Mouse (Mus musculus): ENCODE measurements around the gene Dop1b. TPM values are rescaled to one million over a fixed set of nuclear protein-coding genes. Genes with fewer than 3 reads are reported as not detected.

Gene Dop1b
- polyA plus RNA-seq, 1 experiment = 89.3 TPM

- H3K27ac ChIP-seq (ENCODE audit: insufficient read depth, low read length) = no peak overlapping the region
- no peak for TF ChIP-seq CTCF (IDR thresholded peaks at IDR 0.05; ENCODE audit: extremely low read depth, insufficient read depth, low read length)
- no peak for TF ChIP-seq POLR2A (IDR thresholded peaks at IDR 0.05; ENCODE audit: extremely low read depth, insufficient read depth, low read length)
- H3K4me1 ChIP-seq (ENCODE audit: control insufficient read depth, insufficient read depth, low read length) = no peaks in the 10 kb centered on the region
- H3K4me3 ChIP-seq (ENCODE audit: insufficient read depth, low read length) = no peak overlapping the region
Measured at GRCm38 (mm10) chr16:93826909-93827308, 115.2 kb downstream of the Dop1b start.

- Histone ChIP-seq H3K4me3 (ENCODE audit: insufficient read depth, low read length) (no peak overlapping the region), H3K4me1 (ENCODE audit: control insufficient read depth, insufficient read depth, low read length) (no peaks in the 10 kb centered on the region), H3K27ac (ENCODE audit: insufficient read depth, low read length) (no peak overlapping the region)
- TF ChIP-seq CTCF (IDR thresholded peaks at IDR 0.05; ENCODE audit: extremely low read depth, insufficient read depth, low read length) (no peak), POLR2A (IDR thresholded peaks at IDR 0.05; ENCODE audit: extremely low read depth, insufficient read depth, low read length) (no peak)
Measured at GRCm38 (mm10) chr16:93829526-93829925, 117.8 kb downstream of the Dop1b start.

- H3K4me1 ChIP-seq (ENCODE audit: control insufficient read depth, insufficient read depth, low read length) = no peaks in the 10 kb centered on the region
- H3K27ac ChIP-seq (ENCODE audit: insufficient read depth, low read length) = no peak overlapping the region
- no peak for TF ChIP-seq POLR2A (IDR thresholded peaks at IDR 0.05; ENCODE audit: extremely low read depth, insufficient read depth, low read length)
- TF ChIP-seq CTCF (IDR thresholded peaks at IDR 0.05; ENCODE audit: extremely low read depth, insufficient read depth, low read length) = no peak
- no peak overlapping the region for H3K4me3 ChIP-seq (ENCODE audit: insufficient read depth, low read length)
Measured at GRCm38 (mm10) chr16:93830071-93830470, 118.4 kb downstream of the Dop1b start.

DNA sequence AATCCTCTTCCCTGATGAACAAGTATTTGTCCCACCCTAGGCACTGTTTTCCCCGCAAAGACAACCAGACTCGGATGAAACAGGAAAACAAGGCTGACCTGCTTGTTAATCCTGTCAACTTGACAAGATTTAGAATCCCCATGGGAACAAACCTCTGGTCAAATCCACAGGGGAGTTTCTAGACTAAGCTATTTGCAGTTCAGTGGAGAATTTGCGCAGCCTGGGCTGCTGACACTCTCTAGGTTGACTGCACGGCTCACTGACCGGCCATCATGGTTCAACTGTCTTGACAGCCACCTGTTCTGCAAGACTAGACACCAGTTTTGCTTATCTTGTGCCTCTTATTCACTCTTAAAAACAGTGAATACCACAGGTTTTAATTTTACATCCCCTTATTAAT, 119.2 kb downstream of the Dop1b start:
- TF ChIP-seq CTCF (IDR thresholded peaks at IDR 0.05; ENCODE audit: extremely low read depth, insufficient read depth, low read length) (no peak), POLR2A (IDR thresholded peaks at IDR 0.05; ENCODE audit: extremely low read depth, insufficient read depth, low read length) (no peak)
- Histone ChIP-seq H3K27ac (ENCODE audit: insufficient read depth, low read length) (no peak overlapping the region), H3K4me3 (ENCODE audit: insufficient read depth, low read length) (no peak overlapping the region), H3K4me1 (ENCODE audit: control insufficient read depth, insufficient read depth, low read length) (no peaks in the 10 kb centered on the region)

- peak within 1 kb of the TSS; percentile 95 for H3K4me3 ChIP-seq (ENCODE audit: insufficient read depth, low read length)
- H3K27ac ChIP-seq (ENCODE audit: insufficient read depth, low read length) = peak within 1 kb of the TSS; percentile 72; the same call in 1 of the 2 replicates
- no peaks in the 10 kb centered on the region for H3K4me1 ChIP-seq (ENCODE audit: control insufficient read depth, insufficient read depth, low read length)
- no peak for TF ChIP-seq CTCF (IDR thresholded peaks at IDR 0.05; ENCODE audit: extremely low read depth, insufficient read depth, low read length)
- peak; percentile 87; the same call in 1 of the 2 replicates for TF ChIP-seq POLR2A (IDR thresholded peaks at IDR 0.05; ENCODE audit: extremely low read depth, insufficient read depth, low read length)
Measured at GRCm38 (mm10) chr16:93831627-93832395, 120.1 kb downstream of the Dop1b start, which contains the start of gene Morc3. Gene Morc3 (plus strand): TSS chr16:93832121.

DNA sequence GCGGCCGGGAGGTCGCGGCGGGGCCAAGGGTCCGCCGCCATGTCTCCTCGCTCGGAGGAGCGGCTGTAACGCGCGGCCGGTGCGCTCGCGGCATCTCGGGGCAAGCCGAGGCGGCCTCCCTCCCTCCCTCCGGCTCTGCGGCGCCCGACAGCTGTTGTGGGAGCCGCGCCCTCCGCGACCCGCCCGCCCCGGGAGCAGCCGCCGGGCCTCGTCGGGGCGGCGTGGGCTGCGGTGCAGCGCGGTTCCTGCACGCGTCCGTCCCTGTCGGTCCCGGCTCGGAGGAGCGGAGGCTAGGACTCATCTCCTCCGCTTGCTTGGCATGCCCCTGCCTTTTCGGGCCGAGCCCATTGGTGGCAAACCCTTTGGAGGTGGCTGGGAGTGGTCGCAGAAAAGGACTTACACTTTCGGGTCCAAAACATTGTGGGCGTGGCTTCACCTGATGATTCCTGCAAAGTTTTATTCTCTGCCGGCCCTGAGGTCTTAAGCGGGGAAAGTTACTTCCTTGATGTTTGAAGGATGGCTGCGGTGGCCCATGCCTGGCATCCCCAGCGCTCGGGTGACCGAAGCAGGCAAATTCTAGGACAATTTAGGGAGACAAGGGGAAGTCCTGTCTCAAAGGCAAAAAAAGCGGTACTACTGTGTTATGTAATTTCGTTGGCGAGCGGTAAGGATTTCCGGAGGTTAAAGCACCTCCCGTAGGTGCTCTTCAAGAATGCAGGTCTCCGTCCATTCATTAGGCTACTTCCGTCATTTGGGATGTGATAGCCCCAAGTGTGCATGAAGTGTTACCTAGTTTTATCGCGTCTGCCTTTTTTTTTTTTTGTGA, 121.0 kb downstream of the Dop1b start:
- TF ChIP-seq CTCF (IDR thresholded peaks at IDR 0.05; ENCODE audit: extremely low read depth, insufficient read depth, low read length) = no peak
- no peak for TF ChIP-seq POLR2A (IDR thresholded peaks at IDR 0.05; ENCODE audit: extremely low read depth, insufficient read depth, low read length)
- Histone ChIP-seq H3K4me3 (ENCODE audit: insufficient read depth, low read length) (peak overlapping the region; percentile 95), H3K27ac (ENCODE audit: insufficient read depth, low read length) (peak overlapping the region; percentile 72; the same call in 1 of the 2 replicates), H3K4me1 (ENCODE audit: control insufficient read depth, insufficient read depth, low read length) (no peaks in the 10 kb centered on the region)

- Histone ChIP-seq H3K4me3 (ENCODE audit: insufficient read depth, low read length) (no peak overlapping the region), H3K4me1 (ENCODE audit: control insufficient read depth, insufficient read depth, low read length) (no peaks in the 10 kb centered on the region), H3K27ac (ENCODE audit: insufficient read depth, low read length) (no peak overlapping the region)
- TF ChIP-seq CTCF (IDR thresholded peaks at IDR 0.05; ENCODE audit: extremely low read depth, insufficient read depth, low read length) (no peak), POLR2A (IDR thresholded peaks at IDR 0.05; ENCODE audit: extremely low read depth, insufficient read depth, low read length) (no peak)
Measured at GRCm38 (mm10) chr16:93833551-93833950, 121.8 kb downstream of the Dop1b start.

DNA sequence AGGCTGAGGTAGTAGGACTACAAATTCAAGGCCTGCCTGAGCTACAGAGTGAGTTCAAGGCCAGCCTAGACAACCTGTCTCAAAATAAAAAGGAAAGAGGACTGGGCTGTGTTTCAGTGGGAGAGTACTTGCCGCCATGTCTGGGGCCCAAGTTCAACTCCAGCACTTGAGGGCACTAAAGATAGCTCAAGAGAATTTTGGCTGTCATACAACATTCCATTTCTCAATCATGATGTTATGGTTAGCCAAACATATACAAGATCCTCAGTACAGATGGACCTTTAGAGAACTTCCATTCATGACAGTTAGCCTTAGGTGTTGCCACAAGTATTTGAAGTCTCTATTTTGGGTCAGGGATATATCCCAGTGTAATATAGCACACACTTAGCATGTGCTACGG, 122.4 kb downstream of the Dop1b start:
- TF ChIP-seq POLR2A (IDR thresholded peaks at IDR 0.05; ENCODE audit: extremely low read depth, insufficient read depth, low read length) (no peak), CTCF (IDR thresholded peaks at IDR 0.05; ENCODE audit: extremely low read depth, insufficient read depth, low read length) (no peak)
- no peaks in the 10 kb centered on the region for H3K4me1 ChIP-seq (ENCODE audit: control insufficient read depth, insufficient read depth, low read length)
- no peak overlapping the region for H3K4me3 ChIP-seq (ENCODE audit: insufficient read depth, low read length)
- no peak overlapping the region for H3K27ac ChIP-seq (ENCODE audit: insufficient read depth, low read length)

DNA sequence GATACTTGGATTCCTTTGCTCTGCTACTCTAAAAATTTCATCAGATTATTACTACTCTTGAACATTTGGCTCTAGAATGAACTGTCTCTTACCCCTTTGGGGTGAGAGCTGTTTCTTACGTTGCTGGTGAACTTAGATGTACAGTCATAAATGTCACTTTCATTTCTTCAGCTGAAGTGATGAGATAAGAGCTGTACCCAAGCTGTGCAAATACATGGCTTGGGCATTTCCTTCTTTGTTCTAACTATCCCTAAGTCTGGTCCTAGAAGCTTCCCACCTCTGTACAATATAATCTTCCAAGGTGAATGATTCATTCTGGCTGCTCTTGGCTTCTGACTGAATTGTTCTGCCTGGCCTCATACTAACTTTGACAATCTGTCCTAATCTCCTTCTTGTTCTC, 127.3 kb downstream of the Dop1b start:
- H3K4me1 ChIP-seq (ENCODE audit: control insufficient read depth, insufficient read depth, low read length) = no peaks in the 10 kb centered on the region
- H3K27ac ChIP-seq (ENCODE audit: insufficient read depth, low read length) = no peak overlapping the region
- TF ChIP-seq POLR2A (IDR thresholded peaks at IDR 0.05; ENCODE audit: extremely low read depth, insufficient read depth, low read length) = no peak
- no peak overlapping the region for H3K4me3 ChIP-seq (ENCODE audit: insufficient read depth, low read length)
